Comparison of ENCODE assay signal across 20 mouse cellular contexts in genomic region chr17:71712279-71712678, GRCm38 (mm10). TPM values are rescaled to one million over a fixed set of nuclear protein-coding genes. Genes with fewer than 3 reads are reported as not detected.
DNase-seq lines count a peak whose midpoint lies in the region; ATAC-seq lines count a peak whose summit lies in the region.
"Had no signal": no experiment of that assay in that cellular context is flagged by ENCODE, and none has a peak within 500 bp of the region (broad histone marks: within the 10 kb centered on the region; RNA-seq: fewer than 3 reads in every experiment).

No protein-coding gene starts in this region.

- DNase-seq in heart, adult 8-10 months (ENCODE audit: low spot score), result peak; percentile 47
- no peak for DNase-seq in heart, postnatal 25 days (ENCODE audit: low spot score)
- peak; percentile 41 for DNase-seq in adipocyte (ENCODE audit: low spot score)
- DNase-seq in urinary bladder, adult 2 months (ENCODE audit: low spot score), result no peak
- DNase-seq: cerebellum, adult 11-12 months; kidney, adult 18-20 months; thymus, postnatal 4 days had no signal

- peaks cover under 1% of the 10 kb centered on the region; the same call in 1 of the 2 replicates for H3K36me3 ChIP-seq in heart, embryonic 13.5 days
- no peaks in the 10 kb centered on the region for H3K36me3 ChIP-seq in lung, embryonic 16.5 days (ENCODE audit: control insufficient read depth, insufficient read depth, low read length)
- H3K36me3 ChIP-seq in intestine, embryonic 15.5 days, result no peaks in the 10 kb centered on the region
- H3K36me3 ChIP-seq: embryonic facial prominence, embryonic 15.5 days; forebrain, embryonic 15.5 days; G1E; hindbrain, embryonic 13.5 days; neural tube, embryonic 13.5 days had no signal

- H3K27ac ChIP-seq in heart, embryonic 13.5 days (replicated peaks), result peak overlapping the region; percentile 86
- no peak overlapping the region for H3K27ac ChIP-seq in lung, embryonic 16.5 days (ENCODE audit: low read length)
- no peak overlapping the region for H3K27ac ChIP-seq in intestine, embryonic 15.5 days
- H3K27ac ChIP-seq: embryonic facial prominence, embryonic 15.5 days; forebrain, embryonic 15.5 days; hindbrain, embryonic 13.5 days; neural tube, embryonic 13.5 days had no signal

- H3K9ac ChIP-seq in heart, embryonic 13.5 days, result 0 out of 2 replicates have a peak overlapping the region, but pooled peaks have one; percentile 25
- no peak overlapping the region for H3K9ac ChIP-seq in lung, embryonic 16.5 days (ENCODE audit: low read length)
- no peak overlapping the region for H3K9ac ChIP-seq in intestine, embryonic 15.5 days
- H3K9ac ChIP-seq: embryonic facial prominence, embryonic 15.5 days; forebrain, embryonic 15.5 days; hindbrain, embryonic 13.5 days; neural tube, embryonic 13.5 days had no signal

- intact Hi-C loops in heart, postnatal 25 days (cut with DNase I), result no loop called here

- no peaks in the 10 kb centered on the region for H3K9me3 ChIP-seq in heart, embryonic 13.5 days
- no peaks in the 10 kb centered on the region for H3K9me3 ChIP-seq in lung, embryonic 16.5 days (ENCODE audit: control insufficient read depth, low read length)
- H3K9me3 ChIP-seq in intestine, embryonic 15.5 days, result no peaks in the 10 kb centered on the region
- H3K9me3 ChIP-seq: embryonic facial prominence, embryonic 15.5 days; forebrain, embryonic 15.5 days; hindbrain, embryonic 13.5 days; neural tube, embryonic 13.5 days had no signal

- H3K4me1 ChIP-seq in heart, embryonic 13.5 days, result peaks cover 55% of the 10 kb centered on the region
- peaks cover 7% of the 10 kb centered on the region; the same call in 1 of the 2 replicates for H3K4me1 ChIP-seq in lung, embryonic 16.5 days (replicated peaks; ENCODE audit: control insufficient read depth, insufficient read depth, low read length)
- H3K4me1 ChIP-seq in intestine, embryonic 15.5 days (replicated peaks), result no peaks in the 10 kb centered on the region
- H3K4me1 ChIP-seq: embryonic facial prominence, embryonic 15.5 days; forebrain, embryonic 15.5 days had no signal

- no peak overlapping the region for H3K4me3 ChIP-seq in heart, embryonic 13.5 days
- no peak overlapping the region for H3K4me3 ChIP-seq in lung, embryonic 16.5 days (ENCODE audit: low read length)
- no peak overlapping the region for H3K4me3 ChIP-seq in intestine, embryonic 15.5 days (replicated peaks)
- H3K4me3 ChIP-seq: embryonic facial prominence, embryonic 15.5 days; forebrain, embryonic 15.5 days; hindbrain, embryonic 13.5 days; neural tube, embryonic 13.5 days had no signal

- H3K4me2 ChIP-seq in heart, embryonic 13.5 days, result no peak overlapping the region
- no peak overlapping the region for H3K4me2 ChIP-seq in lung, embryonic 16.5 days (ENCODE audit: low read depth, low read length)
- no peak overlapping the region for H3K4me2 ChIP-seq in intestine, embryonic 15.5 days (replicated peaks)
- H3K4me2 ChIP-seq: embryonic facial prominence, embryonic 15.5 days; forebrain, embryonic 15.5 days; hindbrain, embryonic 13.5 days; liver, embryonic 11.5 days; neural tube, embryonic 13.5 days had no signal

- no peak for ATAC-seq in heart, embryonic 13.5 days (ENCODE audit: extremely low read depth, insufficient number of reproducible peaks, low FRiP score, low TSS enrichment)
- peak; percentile 68; the same call in 1 of the 2 replicates for ATAC-seq in lung, embryonic 16.5 days (ENCODE audit: low read depth)
- ATAC-seq in intestine, embryonic 15.5 days, result no peak
- ATAC-seq: forebrain, embryonic 15.5 days; midbrain, embryonic 16.5 days had no signal

- H3K27me3 ChIP-seq in heart, embryonic 13.5 days (replicated peaks), result no peaks in the 10 kb centered on the region
- H3K27me3 ChIP-seq in lung, embryonic 16.5 days (ENCODE audit: control insufficient read depth, insufficient read depth, low read depth, low read length), result no peaks in the 10 kb centered on the region
- H3K27me3 ChIP-seq in intestine, embryonic 15.5 days (replicated peaks), result no peaks in the 10 kb centered on the region
- H3K27me3 ChIP-seq: embryonic facial prominence, embryonic 15.5 days; forebrain, embryonic 15.5 days; hindbrain, embryonic 13.5 days; neural tube, embryonic 13.5 days had no signal

- 37% methylated on average over 6 of the region's 6 CpGs for WGBS in heart, embryonic 13.5 days
- 40% methylated on average over 6 of the region's 6 CpGs for WGBS in lung, embryonic 16.5 days
- WGBS in intestine, embryonic 15.5 days, result 70% methylated on average over 6 of the region's 6 CpGs

RNA-seq across cellular contexts. Expression of gene Togaram2, which starts 39.2 kb away (rescaled TPM):
- total RNA-seq in heart, adult 8-10 months (2022), result 1 to 10 TPM; 5.4 to 6.7 (median 5.6) TPM
- total RNA-seq in heart, postnatal 25 days (2021), result 1 to 10 TPM; 4.1 to 5.2 TPM
- 2.3 and 3.0 TPM in 2 replicates for polyA plus RNA-seq in heart, embryonic 13.5 days (2015; fragmentation: Nextera tagmentation; extraction: Ambion mirVana)
- 3.4 and 4.1 TPM in 2 replicates for polyA plus RNA-seq in lung, embryonic 16.5 days (2015; fragmentation: Nextera tagmentation; extraction: Ambion mirVana)
- polyA plus RNA-seq in intestine, embryonic 15.5 days (2015; fragmentation: Nextera tagmentation; extraction: Ambion mirVana), result 0.44 and 0.68 TPM in 2 replicates
- 0.33 and 0.34 TPM in 2 replicates for polyA plus RNA-seq in urinary bladder, adult 2 months (2012; rRNA removed)
- total RNA-seq: megakaryocyte progenitor cell, adult 5-6 weeks had no signal
- polyA plus RNA-seq: G1E; liver, embryonic 11.5 days had no signal

RNA-seq across cellular contexts. Expression of gene Pcare, which starts 40.4 kb away (rescaled TPM):
- 1 to 10 TPM in 1 of 4 experiments, under 1 TPM in 3; 0.34 to 1.2 (median 0.61) TPM for total RNA-seq in heart, adult 8-10 months (2022)
- under 1 TPM; 0.36 to 0.44 TPM for total RNA-seq in heart, postnatal 25 days (2021)
- not detected in 2 replicates for polyA plus RNA-seq in heart, embryonic 13.5 days (2015; fragmentation: Nextera tagmentation; extraction: Ambion mirVana)
- polyA plus RNA-seq in lung, embryonic 16.5 days (2015; fragmentation: Nextera tagmentation; extraction: Ambion mirVana), result not detected in 2 replicates
- not detected in 2 replicates for polyA plus RNA-seq in intestine, embryonic 15.5 days (2015; fragmentation: Nextera tagmentation; extraction: Ambion mirVana)
- polyA plus RNA-seq in urinary bladder, adult 2 months (2012; rRNA removed), result not detected in 2 replicates
- total RNA-seq: gastrocnemius, adult 8-10 months; megakaryocyte progenitor cell, adult 5-6 weeks had no signal
- polyA plus RNA-seq: embryonic facial prominence, embryonic 15.5 days; forebrain, embryonic 15.5 days; G1E; hindbrain, embryonic 13.5 days; liver, embryonic 11.5 days; midbrain, embryonic 16.5 days; neural tube, embryonic 13.5 days; stomach, embryonic 16.5 days had no signal

RNA-seq across cellular contexts. Expression of gene Clip4, which starts 56.0 kb away (rescaled TPM):
- 100 to 1,000 TPM; 268 to 296 (median 280) TPM for total RNA-seq in heart, adult 8-10 months (2022)
- 100 to 1,000 TPM; 216 to 251 TPM for total RNA-seq in heart, postnatal 25 days (2021)
- 25.4 and 29.2 TPM in 2 replicates for polyA plus RNA-seq in heart, embryonic 13.5 days (2015; fragmentation: Nextera tagmentation; extraction: Ambion mirVana)
- polyA plus RNA-seq in lung, embryonic 16.5 days (2015; fragmentation: Nextera tagmentation; extraction: Ambion mirVana), result 6.0 and 6.9 TPM in 2 replicates
- 3.4 and 3.9 TPM in 2 replicates for polyA plus RNA-seq in intestine, embryonic 15.5 days (2015; fragmentation: Nextera tagmentation; extraction: Ambion mirVana)
- polyA plus RNA-seq in urinary bladder, adult 2 months (2012; rRNA removed), result 17.5 and 18.9 TPM in 2 replicates
- polyA plus RNA-seq: G1E had no signal

Comparison
In these comparisons a context has a peak if more than half of its experiments do, and no peak if none do; other contexts are left out.
1. DNase-seq: peak in heart, adult 8-10 months (single experiment) and adipocyte (single experiment); none in heart, postnatal 25 days (single experiment) and urinary bladder, adult 2 months (single experiment).